Mouse (Mus musculus) forebrain, embryonic 11.5 days (tissue): ENCODE results near the gene Hist1h2be. TPM values are rescaled to one million over a fixed set of nuclear protein-coding genes. Genes with fewer than 3 reads are reported as not detected.
"Not testable (repeated sequence)": the region's sequence is repeated elsewhere in the genome, so short reads cannot be mapped to it uniquely, and the experiment has no call there.

ENCODE experiments used
- ATAC-seq: fragments of 200-750 bp; cut with Nextera tagmentation; replicated peaks from 2 replicates; pipeline ENCODE4 v1.8.0; 2017; ENCODE audit warnings: moderate TSS enrichment; ENCODE audit not compliant: low FRiP score
- DNase-seq: peaks from one replicate; pipeline ENCODE4 v3.0.0-alpha.2; 2017; ENCODE audit warnings: low spot score
- H3K27ac ChIP-seq: fragments of 300-500 bp; sonication (generic); 2 replicates; pipeline ENCODE4 v1.5.1; 2014; ENCODE audit warnings: low read depth, low read length
- H3K27me3 ChIP-seq: fragments of 300-500 bp; sonication (generic); 2 replicates; pipeline ENCODE4 v1.6.1; 2014; ENCODE audit warnings: mild to moderate bottlenecking, low read length, mixed read lengths; ENCODE audit not compliant: control insufficient read depth, insufficient read depth
- H3K36me3 ChIP-seq: fragments of 300-500 bp; sonication (generic); 2 replicates; pipeline ENCODE4 v1.6.1; 2014; ENCODE audit warnings: mild to moderate bottlenecking, low read length, moderate library complexity, mixed read lengths; ENCODE audit not compliant: control insufficient read depth, insufficient read depth
- H3K4me1 ChIP-seq: fragments of 300-500 bp; sonication (generic); replicated peaks from 2 replicates; pipeline ENCODE4 v1.6.1; 2014; ENCODE audit warnings: low read length, mixed read lengths; ENCODE audit not compliant: control insufficient read depth, insufficient read depth
- H3K4me2 ChIP-seq: fragments of 300-500 bp; sonication (generic); 2 replicates; pipeline ENCODE4 v1.6.1; 2014; ENCODE audit warnings: low read depth, mild to moderate bottlenecking, low read length, moderate library complexity, mixed read lengths; ENCODE audit not compliant: severe bottlenecking
- H3K4me3 ChIP-seq: fragments of 300-500 bp; sonication (generic); 2 replicates; pipeline ENCODE4 v1.5.1; 2014; ENCODE audit warnings: low read depth, low read length
- H3K9ac ChIP-seq: fragments of 300-500 bp; sonication (generic); 2 replicates; pipeline ENCODE4 v1.6.1; 2014; ENCODE audit warnings: low read length
- H3K9me3 ChIP-seq: fragments of 300-500 bp; sonication (generic); 2 replicates; pipeline ENCODE4 v1.6.1; 2016; ENCODE audit warnings: low read length, mixed read lengths; ENCODE audit not compliant: control insufficient read depth
- WGBS: fragments of 180-500 bp; shearing (Covaris S2); extraction: QIAGEN DNeasy Blood & Tissue Kit; methylation state at CpG from one replicate; pipeline ENCODE4 v1.1.7; 2014; 5-methylcytosine and 5-hydroxymethylcytosine counted together
- polyA plus RNA-seq: library from polyadenylated mRNA; unstranded; fragments of >200 nt; fragmentation: Nextera tagmentation; extraction: Ambion mirVana; gene quantifications from 2 replicates; pipeline ENCODE4 v1.2.1, GENCODE M21; 2014

Hist1h2be gene
- polyA plus RNA-seq, 1 experiment from 2014 or later = 4.0 TPM

DNA sequence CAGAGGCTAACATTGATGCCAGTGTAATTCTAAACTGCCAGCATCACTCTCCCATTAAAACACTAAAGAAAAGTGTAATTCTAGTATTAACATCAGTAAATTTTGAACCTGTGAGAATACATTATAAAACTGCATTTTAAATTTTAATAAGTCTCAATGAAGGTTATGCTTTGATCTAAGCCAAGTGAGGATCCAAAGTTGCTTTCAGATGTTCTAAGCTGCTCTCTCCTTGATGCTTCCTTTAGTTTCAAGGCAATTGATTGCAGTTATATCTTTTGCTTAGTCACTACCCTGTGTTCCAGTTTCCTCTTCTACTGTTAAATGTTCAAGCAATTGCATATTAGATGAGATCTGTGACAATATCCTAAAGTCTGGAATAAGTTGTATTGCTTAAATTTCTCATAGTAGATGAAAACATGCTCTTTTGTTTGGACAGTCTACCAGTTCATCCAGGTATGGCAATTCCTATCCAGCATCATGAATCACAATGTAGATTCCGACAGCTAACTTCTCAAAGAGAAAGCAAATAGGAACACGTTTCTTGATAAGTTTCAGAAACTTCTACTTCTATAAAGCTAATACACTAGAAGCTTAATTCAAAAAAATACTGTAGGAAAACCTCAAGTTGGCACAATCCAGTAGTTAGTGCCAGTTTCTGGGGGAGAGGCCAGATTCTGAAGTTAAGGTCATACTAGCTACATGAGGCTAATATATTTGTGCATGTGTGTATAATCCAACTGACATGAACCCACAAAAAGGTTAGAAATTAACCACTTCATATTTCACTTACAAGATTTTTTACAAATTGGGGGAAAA is 48.5 kb downstream of the Hist1h2be start:
- Histone ChIP-seq H3K27ac (peak overlapping the region; percentile 96), H3K36me3 (no peaks in the 10 kb centered on the region), H3K9ac (peak overlapping the region; percentile 72), H3K4me1 (peaks cover 7% of the 10 kb centered on the region; the same call in 1 of the 2 replicates), H3K9me3 (no peaks in the 10 kb centered on the region), H3K27me3 (no peaks in the 10 kb centered on the region), H3K4me2 (peak overlapping the region; percentile 66), H3K4me3 (peak overlapping the region; percentile 45)
- DNase-seq (no peak), ATAC-seq (no peak)
- 47% methylated on average over 2 of the region's 2 CpGs for WGBS

- not testable (repeated sequence) for H3K27me3 ChIP-seq, H3K4me1 ChIP-seq, DNase-seq, H3K9me3 ChIP-seq, H3K36me3 ChIP-seq, ATAC-seq
- Histone ChIP-seq H3K27ac (peak overlapping the region; percentile 96), H3K4me3 (peak overlapping the region; percentile 45), H3K9ac (peak overlapping the region; percentile 72), H3K4me2 (peak overlapping the region; percentile 66)
- under 1% methylated on average over 9 of the region's 34 CpGs for WGBS
Observed at GRCm38 (mm10) chr13:23571504-23572217, 49.3 kb downstream of the Hist1h2be start.

DNA sequence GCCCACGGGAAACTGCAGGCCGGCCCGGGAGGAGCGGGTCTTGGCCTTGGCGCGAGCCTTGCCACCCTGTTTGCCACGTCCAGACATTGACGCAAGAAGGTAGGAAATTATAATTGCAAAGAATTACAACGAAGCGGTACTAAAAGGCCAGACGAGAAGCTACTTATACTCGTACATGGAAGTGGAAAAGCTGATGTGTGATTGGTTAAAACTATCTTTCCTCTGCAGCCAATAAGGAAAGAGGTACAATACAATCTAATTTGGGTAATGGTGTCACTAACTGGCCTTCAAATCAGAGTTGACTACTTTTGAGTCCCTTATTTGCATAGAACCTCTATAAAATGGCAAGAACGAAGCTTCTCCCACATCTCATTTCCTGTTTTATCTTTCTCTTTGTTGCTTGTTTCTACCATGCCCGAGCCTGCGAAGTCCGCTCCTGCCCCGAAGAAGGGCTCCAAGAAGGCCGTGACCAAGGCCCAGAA is 49.9 kb downstream of the Hist1h2be start, which contains the start of the genes Hist1h2ae and Hist1h2bg:
Gene Hist1h2ae, minus strand, starts transcription at position 199 of the 482 bp plus-strand sequence.
Gene Hist1h2bg, plus strand, starts transcription at position 375 of the 482 bp plus-strand sequence.
- H3K4me3 ChIP-seq = peak within 1 kb of the TSS; percentile 45
- H3K27ac ChIP-seq = peak within 1 kb of the TSS; percentile 96
- H3K9me3 ChIP-seq = no peaks in the 10 kb centered on the region
- no peaks in the 10 kb centered on the region for H3K36me3 ChIP-seq
- H3K4me2 ChIP-seq = peak within 1 kb of the TSS; percentile 66
- WGBS = 0% methylated on average over 18 of the region's 18 CpGs
- no peaks in the 10 kb centered on the region for H3K27me3 ChIP-seq
- ATAC-seq (peak; percentile 89), DNase-seq (peak; percentile 83)
- peak within 1 kb of the TSS; percentile 72 for H3K9ac ChIP-seq
- H3K4me1 ChIP-seq = peaks cover 7% of the 10 kb centered on the region; the same call in 1 of the 2 replicates

GRCm38 (mm10) chr13:23570261-23571021 is 50.5 kb downstream of the Hist1h2be start:
- under 1% methylated on average over 20 of the region's 41 CpGs for WGBS
- not testable (repeated sequence) for DNase-seq

DNA sequence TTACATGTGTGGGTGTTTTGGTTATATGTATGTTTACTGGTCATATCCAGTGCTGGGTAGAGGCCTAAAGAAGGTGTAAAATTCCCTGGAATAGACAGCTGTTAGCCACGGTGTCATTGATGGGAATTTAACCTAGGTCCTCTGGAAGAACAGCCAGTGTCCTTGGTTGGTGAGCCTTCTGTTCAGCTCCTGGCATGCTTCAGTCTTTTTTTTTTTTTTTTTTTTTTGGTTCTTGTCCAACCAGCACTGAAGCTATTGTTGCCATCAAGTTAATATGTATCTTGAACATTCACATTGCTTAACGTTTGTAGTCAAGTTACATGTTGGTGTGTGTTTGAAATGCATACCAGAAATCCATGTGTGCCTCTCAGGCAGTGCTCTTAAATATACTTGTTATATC is 56.4 kb downstream of the Hist1h2be start:
- H3K27ac ChIP-seq = peak overlapping the region; percentile 96; the same call in 1 of the 2 replicates
- no peak overlapping the region for H3K9ac ChIP-seq
- no peaks in the 10 kb centered on the region for H3K4me1 ChIP-seq
- DNase-seq = no peak
- H3K27me3 ChIP-seq = no peaks in the 10 kb centered on the region
- no peak overlapping the region for H3K4me3 ChIP-seq
- no peaks in the 10 kb centered on the region for H3K36me3 ChIP-seq
- no peak for ATAC-seq
- 84% methylated on average over 2 of the region's 2 CpGs for WGBS
- no peak overlapping the region for H3K4me2 ChIP-seq
- H3K9me3 ChIP-seq = no peaks in the 10 kb centered on the region

More at GRCm38 (mm10) chr13:23570261-23571021, 50.5 kb downstream of the Hist1h2be start:
- Histone ChIP-seq H3K4me2 (peak overlapping the region; percentile 49), H3K4me3 (peak overlapping the region; percentile 45), H3K27ac (peak overlapping the region; percentile 96), H3K9ac (peak overlapping the region; percentile 57)
- not testable (repeated sequence) for H3K27me3 ChIP-seq, H3K4me1 ChIP-seq, H3K9me3 ChIP-seq, ATAC-seq, H3K36me3 ChIP-seq

GRCm38 (mm10) chr13:23562699-23563462 is 58.0 kb downstream of the Hist1h2be start:
- no peaks in the 10 kb centered on the region for H3K4me1 ChIP-seq
- 5% methylated on average over 18 of the region's 18 CpGs for WGBS
- ATAC-seq = peak; percentile 56
- peak overlapping the region; percentile 62 for H3K4me2 ChIP-seq
- H3K27me3 ChIP-seq = no peaks in the 10 kb centered on the region
- H3K9me3 ChIP-seq = no peaks in the 10 kb centered on the region
- H3K4me3 ChIP-seq = peak overlapping the region; percentile 19
- H3K27ac ChIP-seq = peak overlapping the region; percentile 96
- DNase-seq = no peak
- no peaks in the 10 kb centered on the region for H3K36me3 ChIP-seq
- H3K9ac ChIP-seq = peak overlapping the region; percentile 70

- Histone ChIP-seq H3K27ac (peak within 1 kb of the TSS; percentile 96), H3K4me3 (peak within 1 kb of the TSS; percentile 19), H3K9ac (peak within 1 kb of the TSS; percentile 70), H3K4me2 (peak within 1 kb of the TSS; percentile 62)
- ATAC-seq = peak; percentile 98
- under 1% methylated on average over 48 of the region's 67 CpGs for WGBS
- not testable (repeated sequence) for H3K27me3 ChIP-seq, H3K36me3 ChIP-seq, H3K9me3 ChIP-seq, H3K4me1 ChIP-seq
- DNase-seq = peak; percentile 97
Observed at GRCm38 (mm10) chr13:23561883-23562659, 58.9 kb downstream of the Hist1h2be start, which contains the start of gene Hist1h3e. Hist1h3e (minus strand) TSS chr13:23562369.
